Mouse (Mus musculus) kidney, adult 2 months (tissue): ENCODE data around the gene Ube2o.

ENCODE experiments used
- CTCF ChIP-seq: fragments of 200-500 bp; conservative IDR thresholded peaks from 2 replicates; pipeline ENCODE4 v1.5.1; 2011; ENCODE audit warnings: low read depth, mild to moderate bottlenecking, control low read depth, low read length, moderate library complexity, mixed read lengths; ENCODE audit not compliant: insufficient read depth, insufficient read length
- POLR2A ChIP-seq: fragments of 200-500 bp; IDR thresholded peaks from one replicate; pipeline ENCODE4 v1.6.1; 2011; ENCODE audit warnings: low read depth, low read length, control low read depth

GRCm38 (mm10) chr11:116574982-116575381 is 6.3 kb downstream of the Ube2o start:
- TF ChIP-seq CTCF: no peak
- no peak for TF ChIP-seq POLR2A
